Mouse (Mus musculus) brain, embryonic 14.5 days (tissue): ENCODE data around the gene Rprd1b.

Experiments used
- CTCF ChIP-seq: fragments of 200-500 bp; IDR thresholded peaks from 2 replicates; pipeline ENCODE4 v1.5.1; 2012; ENCODE audit warnings: inconsistent platforms, mild to moderate bottlenecking, moderate library complexity, borderline replicate concordance; ENCODE audit not compliant: insufficient read depth, insufficient read length; ENCODE audit errors: extremely low read depth
- POLR2A ChIP-seq: fragments of 200-500 bp; IDR thresholded peaks from 2 replicates; pipeline ENCODE4 v1.6.1; 2012; ENCODE audit warnings: mild to moderate bottlenecking, inconsistent platforms, borderline replicate concordance; ENCODE audit not compliant: poor library complexity, insufficient read depth, insufficient read length, severe bottlenecking; ENCODE audit errors: extremely low read depth

GRCm38 (mm10) chr2:157991026-157991425 lies 37.3 kb upstream of the Rprd1b start:
- no peak for TF ChIP-seq POLR2A
- TF ChIP-seq CTCF = no peak
